Mouse (Mus musculus) brain, embryonic 14.5 days (tissue): ENCODE measurements around the gene Elp4.

Experiments
- CTCF ChIP-seq: fragments of 200-500 bp; IDR thresholded peaks from 2 replicates; pipeline ENCODE4 v1.5.1; 2012; ENCODE audit warnings: inconsistent platforms, mild to moderate bottlenecking, moderate library complexity, borderline replicate concordance; ENCODE audit not compliant: insufficient read depth, insufficient read length; ENCODE audit errors: extremely low read depth
- POLR2A ChIP-seq: fragments of 200-500 bp; IDR thresholded peaks from 2 replicates; pipeline ENCODE4 v1.6.1; 2012; ENCODE audit warnings: mild to moderate bottlenecking, inconsistent platforms, borderline replicate concordance; ENCODE audit not compliant: poor library complexity, insufficient read depth, insufficient read length, severe bottlenecking; ENCODE audit errors: extremely low read depth

DNA sequence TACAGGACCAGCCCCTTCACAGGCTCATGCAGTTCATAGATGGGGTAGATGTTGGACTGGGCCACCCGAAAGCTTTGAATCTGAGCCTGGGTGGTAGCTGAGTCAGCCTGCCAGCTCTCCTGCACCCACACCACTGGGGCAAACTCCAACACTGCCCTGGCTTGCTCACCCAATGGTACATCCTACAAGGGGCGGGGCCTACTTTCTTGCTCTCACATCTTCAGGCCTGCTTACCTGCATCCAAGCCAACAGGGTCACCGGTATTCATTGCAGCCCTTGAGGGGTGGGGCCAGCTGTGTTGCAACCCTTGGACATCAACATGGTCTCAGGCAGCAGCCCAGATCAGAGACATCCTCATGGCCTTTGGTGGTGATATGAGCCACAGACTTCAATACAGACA, 6.2 kb upstream of the Elp4 start:
- no peak for TF ChIP-seq POLR2A
- TF ChIP-seq CTCF, result no peak
